Mouse (Mus musculus) lung, adult 2 months (tissue): ENCODE results near the gene Crat. TPM values are rescaled to one million over a fixed set of nuclear protein-coding genes. Genes with fewer than 3 reads are reported as not detected.
A peak's percentile ranks its signal among the peaks of the same experiment; 100 is the strongest.
"Not testable (repeated sequence)": the region's sequence is repeated elsewhere in the genome, so short reads cannot be mapped to it uniquely, and the experiment has no call there.

ENCODE experiments used
- DNase-seq: peaks from one replicate; pipeline ENCODE4 v3.0.0; 2022
- H3K4me1 ChIP-seq: fragments of 200-500 bp; 2 replicates; pipeline ENCODE4 v1.6.1; 2011; ENCODE audit warnings: low read length; ENCODE audit not compliant: control insufficient read depth, insufficient read depth
- H3K4me3 ChIP-seq: fragments of 200-500 bp; replicated peaks from 2 replicates; pipeline ENCODE3; 2011; ENCODE audit warnings: low read depth, mild to moderate bottlenecking, control low read depth, low read length; ENCODE audit errors: extremely low read depth
- CTCF ChIP-seq: fragments of 200-500 bp; IDR thresholded peaks from 2 replicates; pipeline ENCODE4 v1.5.1; 2011; ENCODE audit warnings: mild to moderate bottlenecking, low read length, control low read depth; ENCODE audit not compliant: insufficient read depth
- POLR2A ChIP-seq: fragments of 200-500 bp; IDR thresholded peaks from 2 replicates; pipeline ENCODE4 v1.6.1; 2011; ENCODE audit warnings: low read depth, mild to moderate bottlenecking, control low read depth, low read length, borderline replicate concordance; ENCODE audit errors: extremely low read depth
- WGBS: fragments of 180-500 bp; shearing (Covaris S2); methylation state at CpG from one replicate; pipeline ENCODE4 v1.1.7; 2018; 5-methylcytosine and 5-hydroxymethylcytosine counted together
- polyA plus RNA-seq: library from polyadenylated mRNA; depleted of rRNA; stranded (reverse); fragments of >200 nt; gene quantifications from 2 replicates; pipeline ENCODE4 v1.2.3, GENCODE M21; 2012

Gene Crat
- polyA plus RNA-seq, 1 experiment, result 103 TPM

GRCm38 (mm10) chr2:30419112-30419511 is 3.5 kb upstream of the Crat start:
- DNase-seq, result no peak
- 64% methylated on average over 10 of the region's 10 CpGs for WGBS
- Histone ChIP-seq H3K4me1 (no peaks in the 10 kb centered on the region), H3K4me3 (no peak overlapping the region)
- no peak for TF ChIP-seq POLR2A
- TF ChIP-seq CTCF, result no peak

GRCm38 (mm10) chr2:30418259-30418658 is 2.6 kb upstream of the Crat start:
- H3K4me3 ChIP-seq, result no peak overlapping the region

GRCm38 (mm10) chr2:30417595-30418165 is 2.1 kb upstream of the Crat start:
- DNase-seq, result no peak
- Histone ChIP-seq H3K4me3 (no peak overlapping the region), H3K4me1 (peaks cover 5% of the 10 kb centered on the region)
- 48% methylated on average over 5 of the region's 5 CpGs for WGBS
- no peak for TF ChIP-seq CTCF
- no peak for TF ChIP-seq POLR2A

More at GRCm38 (mm10) chr2:30418259-30418658, 2.6 kb upstream of the Crat start:
- TF ChIP-seq POLR2A (no peak), CTCF (no peak)
- no peak for DNase-seq
- H3K4me1 ChIP-seq, result peaks cover 5% of the 10 kb centered on the region
- WGBS, result 75% methylated on average over 6 of the region's 6 CpGs

- not testable (repeated sequence) for DNase-seq, H3K4me1 ChIP-seq, H3K4me3 ChIP-seq
- 58% methylated on average over 6 of the region's 6 CpGs for WGBS
Measured at GRCm38 (mm10) chr2:30417154-30417553, 1.5 kb upstream of the Crat start.

GRCm38 (mm10) chr2:30416649-30416965 is 994 bp upstream of the Crat start:
- Histone ChIP-seq H3K4me3 (peak overlapping the region; percentile 93), H3K4me1 (peaks cover 5% of the 10 kb centered on the region)
- no peak for DNase-seq
- no peak for TF ChIP-seq POLR2A
- 2% methylated on average over 7 of the region's 7 CpGs for WGBS

- H3K4me3 ChIP-seq, result peak within 1 kb of the TSS; percentile 93
- DNase-seq, result peak; percentile 92
- WGBS, result under 1% methylated on average over 67 of the region's 67 CpGs
Measured at GRCm38 (mm10) chr2:30415936-30416648, 479 bp upstream of the Crat start, which contains the start of gene Ptpa. TSS of gene Ptpa (plus strand) at chr2:30416039.

GRCm38 (mm10) chr2:30414681-30415080 is 932 bp downstream of the Crat start:
- WGBS, result 52% methylated on average over 5 of the region's 5 CpGs
- TF ChIP-seq CTCF (no peak), POLR2A (no peak)
- Histone ChIP-seq H3K4me1 (peaks cover 5% of the 10 kb centered on the region), H3K4me3 (peak overlapping the region; percentile 92)
- no peak for DNase-seq

More at GRCm38 (mm10) chr2:30415936-30416648, 479 bp upstream of the Crat start, which contains the start of gene Ptpa:
- TF ChIP-seq CTCF (no peak), POLR2A (peak; percentile 96)
- H3K4me1 ChIP-seq, result peaks cover 5% of the 10 kb centered on the region

GRCm38 (mm10) chr2:30414101-30414500 is 1.5 kb downstream of the Crat start:
- 67% methylated on average over 4 of the region's 4 CpGs for WGBS
- no peak overlapping the region for H3K4me3 ChIP-seq
- no peak for TF ChIP-seq POLR2A
- no peak for TF ChIP-seq CTCF
- peak; percentile 27 for DNase-seq
- H3K4me1 ChIP-seq, result peaks cover 5% of the 10 kb centered on the region

- TF ChIP-seq POLR2A (no peak), CTCF (no peak)
- H3K4me3 ChIP-seq, result no peak overlapping the region
- DNase-seq, result no peak
- WGBS, result 67% methylated on average over 16 of the region's 16 CpGs
- H3K4me1 ChIP-seq, result peaks cover 5% of the 10 kb centered on the region
Measured at GRCm38 (mm10) chr2:30413038-30413973, 2.3 kb downstream of the Crat start.
